Mouse (Mus musculus): ENCODE data around the gene Fras1. TPM values are rescaled to one million over a fixed set of nuclear protein-coding genes. Genes with fewer than 3 reads are reported as not detected.

The Fras1 gene
- polyA plus RNA-seq, 1 experiment from 2014 or later: 19.8 TPM

GRCm38 (mm10) chr5:96498083-96498482, 124.3 kb downstream of the Fras1 start:
- Histone ChIP-seq H3K27me3 (no peaks in the 10 kb centered on the region), H3K27ac (no peak overlapping the region), H3K4me2 (no peak overlapping the region), H3K4me3 (no peak overlapping the region), H3K36me3 (no peaks in the 10 kb centered on the region), H3K4me1 (no peaks in the 10 kb centered on the region), H3K9ac (no peak overlapping the region), H3K9me3 (no peaks in the 10 kb centered on the region)
- WGBS: 52% methylated on average over 2 of the region's 2 CpGs
- no peak for ATAC-seq (ENCODE audit: insufficient number of reproducible peaks, insufficient read depth, low FRiP score, low TSS enrichment, low read depth)

DNA sequence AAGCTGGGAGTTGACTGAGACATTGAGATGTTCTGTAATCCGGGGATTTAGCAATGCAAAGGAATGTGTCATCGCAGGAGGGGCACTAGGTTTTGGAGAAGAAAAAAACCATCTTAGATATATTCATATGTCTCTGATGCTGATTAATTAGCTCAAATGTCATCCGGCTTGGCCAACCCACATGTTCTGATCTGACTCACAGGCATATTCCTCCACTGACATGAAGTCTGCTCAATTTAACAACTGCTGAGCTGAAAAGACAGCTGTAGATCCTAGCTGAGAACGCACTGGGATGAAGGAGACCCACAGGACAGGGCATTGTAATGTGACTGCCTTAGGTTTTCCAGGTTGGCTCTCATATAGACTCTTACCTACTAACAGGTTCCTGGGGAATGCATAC, 128.0 kb downstream of the Fras1 start:
- no peaks in the 10 kb centered on the region for H3K9me3 ChIP-seq
- H3K4me2 ChIP-seq: no peak overlapping the region
- no peaks in the 10 kb centered on the region for H3K27me3 ChIP-seq
- 62% methylated on average over 4 of the region's 4 CpGs for WGBS
- H3K36me3 ChIP-seq: no peaks in the 10 kb centered on the region
- H3K4me1 ChIP-seq: no peaks in the 10 kb centered on the region
- no peak overlapping the region for H3K4me3 ChIP-seq
- H3K27ac ChIP-seq: no peak overlapping the region
- no peak overlapping the region for H3K9ac ChIP-seq
- ATAC-seq (ENCODE audit: insufficient number of reproducible peaks, insufficient read depth, low FRiP score, low TSS enrichment, low read depth): no peak

DNA sequence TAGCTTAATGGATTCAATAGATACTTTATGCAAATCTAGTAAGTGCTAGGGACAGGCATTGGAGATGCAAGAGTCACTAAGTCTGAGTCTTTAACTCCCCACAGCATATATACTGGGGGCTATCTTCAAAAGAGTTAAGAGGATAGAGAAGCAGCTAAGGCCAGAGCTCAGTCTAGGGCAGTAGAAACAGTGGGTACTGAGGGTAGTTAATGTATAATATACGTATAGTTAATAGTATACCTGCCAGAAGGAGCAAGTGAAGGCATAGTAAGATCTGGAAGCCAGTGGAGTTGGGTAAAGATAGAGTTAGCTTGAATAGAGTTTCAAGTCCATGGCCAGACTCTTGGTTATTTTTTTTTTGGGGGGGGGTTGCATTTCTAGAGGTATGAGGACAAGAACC, 128.6 kb downstream of the Fras1 start:
- Histone ChIP-seq H3K4me3 (no peak overlapping the region), H3K9ac (no peak overlapping the region), H3K27ac (no peak overlapping the region), H3K4me1 (no peaks in the 10 kb centered on the region), H3K9me3 (no peaks in the 10 kb centered on the region), H3K27me3 (no peaks in the 10 kb centered on the region), H3K4me2 (no peak overlapping the region), H3K36me3 (no peaks in the 10 kb centered on the region)
- WGBS: 90% methylated on average over 1 of the region's 1 CpGs
- ATAC-seq (ENCODE audit: insufficient number of reproducible peaks, insufficient read depth, low FRiP score, low TSS enrichment, low read depth): no peak

GRCm38 (mm10) chr5:96511005-96511404, 137.2 kb downstream of the Fras1 start:
- H3K27ac ChIP-seq: no peak overlapping the region
- no peak overlapping the region for H3K4me3 ChIP-seq
- H3K4me1 ChIP-seq: peaks cover 6% of the 10 kb centered on the region
- no peaks in the 10 kb centered on the region for H3K36me3 ChIP-seq
- H3K9me3 ChIP-seq: no peaks in the 10 kb centered on the region
- no peaks in the 10 kb centered on the region for H3K27me3 ChIP-seq
- ATAC-seq (ENCODE audit: insufficient number of reproducible peaks, insufficient read depth, low FRiP score, low TSS enrichment, low read depth): no peak
- H3K4me2 ChIP-seq: no peak overlapping the region
- H3K9ac ChIP-seq: no peak overlapping the region
- WGBS: 76% methylated on average over 5 of the region's 5 CpGs

GRCm38 (mm10) chr5:96513327-96513726, 139.6 kb downstream of the Fras1 start:
- Histone ChIP-seq H3K4me3 (no peak overlapping the region), H3K27ac (no peak overlapping the region), H3K27me3 (no peaks in the 10 kb centered on the region), H3K36me3 (no peaks in the 10 kb centered on the region), H3K9me3 (no peaks in the 10 kb centered on the region), H3K4me1 (peaks cover 10% of the 10 kb centered on the region), H3K4me2 (no peak overlapping the region), H3K9ac (no peak overlapping the region)
- WGBS: 83% methylated on average over 4 of the region's 4 CpGs
- ATAC-seq (ENCODE audit: insufficient number of reproducible peaks, insufficient read depth, low FRiP score, low TSS enrichment, low read depth): no peak

DNA sequence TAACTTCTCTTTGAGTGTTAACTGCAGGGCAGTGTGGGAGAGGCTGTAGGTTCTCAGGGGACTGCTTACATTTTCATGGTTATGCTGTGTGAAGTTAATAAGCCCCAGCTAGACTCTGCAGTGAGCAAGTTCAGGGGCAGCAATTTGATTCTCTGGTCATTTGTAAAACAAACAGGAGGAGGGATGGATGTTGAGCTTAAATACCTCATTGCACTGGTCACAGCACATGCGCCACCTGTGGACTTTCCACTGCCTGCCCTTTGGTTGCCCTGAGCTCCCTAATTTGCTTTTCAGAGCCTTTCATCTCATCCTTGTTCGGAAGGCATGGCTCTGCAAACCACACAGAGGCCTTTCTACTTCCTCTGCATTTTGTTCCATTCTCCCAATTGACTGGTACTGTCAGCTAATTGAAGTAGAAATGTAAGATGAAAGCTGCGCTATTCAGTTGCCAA, 142.1 kb downstream of the Fras1 start:
- Histone ChIP-seq H3K4me2 (no peak overlapping the region), H3K36me3 (no peaks in the 10 kb centered on the region), H3K9me3 (no peaks in the 10 kb centered on the region), H3K9ac (no peak overlapping the region), H3K27ac (no peak overlapping the region), H3K4me3 (no peak overlapping the region), H3K4me1 (peaks cover 10% of the 10 kb centered on the region), H3K27me3 (no peaks in the 10 kb centered on the region)
- WGBS: 45% methylated on average over 3 of the region's 3 CpGs
- ATAC-seq (ENCODE audit: insufficient number of reproducible peaks, insufficient read depth, low FRiP score, low TSS enrichment, low read depth): no peak

DNA sequence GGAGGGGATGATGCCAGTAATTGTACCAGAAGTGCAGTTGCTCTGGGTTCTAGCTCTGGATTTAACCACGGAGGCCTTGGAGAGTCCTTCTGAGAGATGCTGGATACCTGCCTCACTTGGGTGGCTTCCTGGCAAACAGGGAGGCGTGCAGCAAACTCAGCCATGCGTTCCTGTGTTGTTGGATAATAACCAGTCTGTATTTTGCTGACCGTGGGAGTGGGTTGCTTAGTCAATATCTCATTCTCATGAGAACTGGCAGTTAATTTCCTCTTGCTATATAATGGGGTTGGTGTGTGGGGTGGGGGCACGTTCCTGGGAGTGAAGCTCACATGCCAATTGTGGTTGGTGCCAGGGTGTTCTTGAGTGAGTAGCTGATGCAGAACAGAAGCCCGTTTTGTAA, 142.6 kb downstream of the Fras1 start:
- Histone ChIP-seq H3K4me3 (no peak overlapping the region), H3K4me2 (no peak overlapping the region), H3K27me3 (no peaks in the 10 kb centered on the region), H3K27ac (no peak overlapping the region), H3K9ac (no peak overlapping the region), H3K4me1 (peaks cover 10% of the 10 kb centered on the region), H3K9me3 (no peaks in the 10 kb centered on the region), H3K36me3 (no peaks in the 10 kb centered on the region)
- no peak for ATAC-seq (ENCODE audit: insufficient number of reproducible peaks, insufficient read depth, low FRiP score, low TSS enrichment, low read depth)
- WGBS: 76% methylated on average over 6 of the region's 6 CpGs

DNA sequence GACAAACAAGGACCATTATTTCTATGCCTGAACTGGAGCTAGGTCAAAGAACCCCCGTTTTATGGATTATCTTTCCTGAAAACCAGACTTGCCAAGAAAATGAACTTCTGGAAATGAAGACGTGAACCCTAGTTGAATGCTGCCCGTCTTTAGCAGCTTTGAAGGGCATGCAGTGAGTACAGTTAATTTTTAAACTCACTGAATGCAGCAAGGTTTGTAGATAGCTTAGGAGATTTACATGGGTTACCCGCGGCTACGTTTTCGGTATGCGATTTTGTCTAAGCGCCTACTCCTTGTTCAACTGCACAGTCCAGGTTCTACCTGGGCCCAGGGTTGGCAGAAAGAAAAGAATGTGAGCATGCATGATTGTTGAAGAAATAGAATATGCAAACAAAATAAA, 147.8 kb downstream of the Fras1 start:
- Histone ChIP-seq H3K27ac (no peak overlapping the region), H3K4me1 (no peaks in the 10 kb centered on the region), H3K27me3 (no peaks in the 10 kb centered on the region), H3K9me3 (no peaks in the 10 kb centered on the region), H3K36me3 (no peaks in the 10 kb centered on the region), H3K4me3 (no peak overlapping the region), H3K4me2 (no peak overlapping the region), H3K9ac (no peak overlapping the region)
- WGBS: 91% methylated on average over 9 of the region's 9 CpGs
- ATAC-seq (ENCODE audit: insufficient number of reproducible peaks, insufficient read depth, low FRiP score, low TSS enrichment, low read depth): no peak

- Histone ChIP-seq H3K4me2 (no peak overlapping the region), H3K4me1 (no peaks in the 10 kb centered on the region), H3K27me3 (no peaks in the 10 kb centered on the region), H3K36me3 (no peaks in the 10 kb centered on the region), H3K9ac (no peak overlapping the region), H3K4me3 (no peak overlapping the region), H3K27ac (no peak overlapping the region), H3K9me3 (no peaks in the 10 kb centered on the region)
- ATAC-seq (ENCODE audit: insufficient number of reproducible peaks, insufficient read depth, low FRiP score, low TSS enrichment, low read depth): no peak
- 92% methylated on average over 5 of the region's 5 CpGs for WGBS
Observed at GRCm38 (mm10) chr5:96522909-96523409, 149.2 kb downstream of the Fras1 start.

DNA sequence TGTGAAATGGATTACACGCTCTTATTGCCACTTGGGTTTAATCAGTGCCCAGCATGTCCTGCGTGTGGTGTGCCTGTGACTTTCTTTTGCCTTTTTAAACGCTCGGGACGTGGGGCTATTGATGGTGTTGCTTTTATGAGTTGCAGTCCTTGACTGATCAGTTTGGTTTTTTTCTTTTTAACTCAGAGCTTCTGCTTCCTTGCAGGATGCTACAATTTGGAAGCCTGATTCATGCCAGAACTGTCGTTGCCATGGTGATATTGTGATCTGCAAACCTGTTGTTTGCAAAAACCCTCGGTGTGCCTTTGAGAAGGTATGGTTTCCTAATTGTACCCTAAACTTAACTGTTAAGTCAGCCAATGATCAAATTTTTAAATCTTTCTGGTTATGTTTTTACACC, 154.5 kb downstream of the Fras1 start:
- Histone ChIP-seq H3K4me3 (no peak overlapping the region), H3K9ac (no peak overlapping the region), H3K4me1 (no peaks in the 10 kb centered on the region), H3K9me3 (no peaks in the 10 kb centered on the region), H3K27ac (no peak overlapping the region), H3K27me3 (no peaks in the 10 kb centered on the region), H3K36me3 (no peaks in the 10 kb centered on the region), H3K4me2 (no peak overlapping the region)
- ATAC-seq (ENCODE audit: insufficient number of reproducible peaks, insufficient read depth, low FRiP score, low TSS enrichment, low read depth): no peak
- 69% methylated on average over 7 of the region's 7 CpGs for WGBS

GRCm38 (mm10) chr5:96530516-96530915, 156.8 kb downstream of the Fras1 start:
- H3K4me1 ChIP-seq: no peaks in the 10 kb centered on the region
- H3K4me2 ChIP-seq: no peak overlapping the region
- no peak for ATAC-seq (ENCODE audit: insufficient number of reproducible peaks, insufficient read depth, low FRiP score, low TSS enrichment, low read depth)
- no peak overlapping the region for H3K4me3 ChIP-seq
- H3K27me3 ChIP-seq: no peaks in the 10 kb centered on the region
- H3K27ac ChIP-seq: no peak overlapping the region
- 76% methylated on average over 3 of the region's 3 CpGs for WGBS
- no peak overlapping the region for H3K9ac ChIP-seq
- H3K9me3 ChIP-seq: no peaks in the 10 kb centered on the region
- no peaks in the 10 kb centered on the region for H3K36me3 ChIP-seq

DNA sequence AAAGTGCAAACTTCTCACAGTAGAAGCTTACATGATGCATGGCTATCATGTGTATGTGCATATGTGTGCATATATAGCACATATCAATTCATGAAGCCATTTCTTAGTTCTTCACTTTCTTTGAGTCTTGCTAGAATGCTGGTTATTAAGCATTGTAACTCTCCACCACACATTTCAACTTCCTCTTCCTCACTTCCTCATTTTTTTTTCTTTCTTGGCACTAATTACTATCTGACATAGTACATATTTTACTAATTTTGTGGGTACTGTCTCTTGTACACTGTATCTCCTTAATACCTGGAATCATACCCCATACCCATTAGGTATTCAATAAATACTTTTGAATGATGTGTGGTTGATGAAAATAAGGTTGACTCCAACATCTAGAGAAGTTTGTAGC, 158.2 kb downstream of the Fras1 start:
- no peaks in the 10 kb centered on the region for H3K9me3 ChIP-seq

DNA sequence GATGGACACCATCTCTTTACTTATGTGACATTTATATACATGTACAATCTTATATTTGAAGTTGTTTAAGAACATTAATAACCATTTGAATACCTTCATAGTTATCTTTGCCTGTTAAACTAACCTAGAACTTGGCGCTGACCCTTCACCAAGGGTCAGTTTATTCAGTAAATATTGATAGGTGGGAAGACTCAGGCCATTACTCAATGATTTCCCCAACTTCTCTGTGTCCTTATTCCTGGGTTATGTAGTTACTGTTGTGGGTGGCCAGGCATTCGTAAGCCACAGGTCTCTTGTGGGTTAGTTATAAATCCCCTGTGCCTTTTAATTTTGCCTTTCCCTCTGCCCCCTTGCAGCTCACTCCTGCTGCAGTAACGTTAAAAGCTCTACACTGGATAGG, 162.8 kb downstream of the Fras1 start:
- H3K4me1 ChIP-seq: no peaks in the 10 kb centered on the region; the same call in 1 of the 2 replicates
- H3K4me3 ChIP-seq: no peak overlapping the region
- WGBS: 78% methylated on average over 3 of the region's 3 CpGs
- no peaks in the 10 kb centered on the region for H3K9me3 ChIP-seq
- no peak overlapping the region for H3K4me2 ChIP-seq
- H3K9ac ChIP-seq: no peak overlapping the region
- ATAC-seq (ENCODE audit: insufficient number of reproducible peaks, insufficient read depth, low FRiP score, low TSS enrichment, low read depth): no peak
- H3K27me3 ChIP-seq: no peaks in the 10 kb centered on the region
- H3K27ac ChIP-seq: no peak overlapping the region
- H3K36me3 ChIP-seq: no peaks in the 10 kb centered on the region

More for the DNA sequence above, 158.2 kb downstream of the Fras1 start:
- H3K4me2 ChIP-seq: no peak overlapping the region
- no peaks in the 10 kb centered on the region for H3K27me3 ChIP-seq
- H3K36me3 ChIP-seq: no peaks in the 10 kb centered on the region
- H3K4me3 ChIP-seq: no peak overlapping the region
- no peaks in the 10 kb centered on the region for H3K4me1 ChIP-seq
- H3K27ac ChIP-seq: no peak overlapping the region
- H3K9ac ChIP-seq: no peak overlapping the region
- no peak for ATAC-seq (ENCODE audit: insufficient number of reproducible peaks, insufficient read depth, low FRiP score, low TSS enrichment, low read depth)
